Mouse (Mus musculus) myocyte (in vitro differentiated cells): ENCODE measurements around the gene Scube1.

Experiments used
- E2F4 ChIP-seq: IDR thresholded peaks from one replicate; pipeline ENCODE4 v1.6.1; 2011; ENCODE audit warnings: mild to moderate bottlenecking, control low read depth, moderate library complexity; ENCODE audit not compliant: insufficient read depth
- MAX ChIP-seq: IDR thresholded peaks from one replicate; pipeline ENCODE4 v1.6.1; 2011; ENCODE audit warnings: low read depth, mild to moderate bottlenecking, control low read depth
- POLR2A ChIP-seq: IDR thresholded peaks from one replicate; pipeline ENCODE4 v1.6.1; 2011; ENCODE audit warnings: low read depth, mild to moderate bottlenecking, control low read depth, moderate library complexity; ENCODE audit not compliant: insufficient read length
- POLR2AphosphoS2 ChIP-seq: IDR thresholded peaks from one replicate; pipeline ENCODE4 v1.6.1; 2011; ENCODE audit warnings: low read depth, control low read depth; ENCODE audit not compliant: insufficient read length
- TCF3 ChIP-seq: IDR thresholded peaks from one replicate; pipeline ENCODE4 v1.6.1; 2011; ENCODE audit warnings: low read depth, control low read depth; ENCODE audit not compliant: insufficient read length
- USF1 ChIP-seq: IDR thresholded peaks from one replicate; pipeline ENCODE4 v1.6.1; 2011; ENCODE audit warnings: low read depth, mild to moderate bottlenecking, control low read depth, moderate library complexity

DNA sequence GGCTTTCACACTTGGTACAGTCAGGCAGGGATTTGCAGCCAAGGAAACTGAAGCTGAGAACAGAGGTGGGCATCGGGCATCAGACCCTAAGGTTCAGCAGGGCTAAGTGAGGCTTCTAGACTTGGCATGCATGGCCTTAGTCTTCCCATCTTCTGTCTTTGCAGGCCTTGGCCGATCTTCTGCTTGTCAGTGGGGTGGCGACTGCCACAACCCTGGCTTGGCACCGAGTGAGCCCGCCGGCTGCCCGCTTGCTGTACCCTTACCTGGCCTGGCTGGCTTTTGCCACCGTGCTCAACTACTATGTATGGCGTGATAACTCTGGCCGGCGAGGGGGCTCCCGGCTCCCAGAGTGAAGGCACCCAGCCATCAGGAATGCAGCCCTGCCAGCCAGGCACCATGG, 151.2 kb downstream of the Scube1 start:
- TF ChIP-seq POLR2A (no peak), USF1 (no peak), E2F4 (no peak), MAX (no peak), TCF3 (no peak), POLR2AphosphoS2 (no peak)
